Mouse (Mus musculus) ES-E14 (cell line): ENCODE data around the gene Vamp1. TPM values are rescaled to one million over a fixed set of nuclear protein-coding genes. Genes with fewer than 3 reads are reported as not detected.

Source experiments
- DNase-seq: peaks from one replicate; pipeline ENCODE4 v3.0.0-alpha.2; 2013; ENCODE audit warnings: low read depth, low spot score
- H3K27ac ChIP-seq: 2 replicates; pipeline ENCODE4 v1.5.1; 2012; ENCODE audit warnings: low read depth, mild to moderate bottlenecking, low read length, moderate library complexity, mixed read lengths; ENCODE audit not compliant: poor library complexity, insufficient read depth, severe bottlenecking
- H3K36me3 ChIP-seq: 2 replicates; pipeline ENCODE4 v1.6.1; 2012; ENCODE audit warnings: mild to moderate bottlenecking, low read length, moderate library complexity, mixed read lengths; ENCODE audit not compliant: control insufficient read depth, poor library complexity, insufficient read depth, severe bottlenecking
- H3K4me1 ChIP-seq, 2 experiments: fragments of 150-350 bp in 1 of 2; sonication (generic) in 1 of 2; 2 replicates each; pipeline ENCODE4 v1.6.1; 2012; ENCODE audit warnings: low read length in 2 of 2, mild to moderate bottlenecking in 1 of 2, mixed read lengths in 1 of 2; ENCODE audit not compliant: control insufficient read depth in 2 of 2, insufficient read depth in 2 of 2, poor library complexity in 1 of 2
- H3K4me3 ChIP-seq, 2 experiments: fragments of 150-350 bp in 1 of 2; sonication (generic) in 1 of 2; 2 replicates each; pipeline ENCODE4 v1.5.1; 2012; ENCODE audit warnings: low read length in 2 of 2, low read depth in 1 of 2, mild to moderate bottlenecking in 1 of 2, mixed read lengths in 1 of 2; ENCODE audit not compliant: insufficient read depth in 1 of 2, poor library complexity in 1 of 2, severe bottlenecking in 1 of 2
- H3K9ac ChIP-seq: 2 replicates; pipeline ENCODE4 v1.6.1; 2012; ENCODE audit warnings: low read depth, mild to moderate bottlenecking, low read length, mixed read lengths; ENCODE audit not compliant: poor library complexity, insufficient read depth, severe bottlenecking
- H3K9me3 ChIP-seq: fragments of 150-350 bp; sonication (generic); 2 replicates; pipeline ENCODE4 v1.6.1; 2012; ENCODE audit warnings: low read depth, mild to moderate bottlenecking, low read length; ENCODE audit not compliant: control insufficient read depth, insufficient read depth
- CHD2 ChIP-seq: IDR thresholded peaks from 2 replicates; pipeline ENCODE4 v1.6.1; 2014; ENCODE audit warnings: mild to moderate bottlenecking, low read depth, low read length, inconsistent platforms
- HCFC1 ChIP-seq: IDR thresholded peaks from 2 replicates; pipeline ENCODE4 v1.6.1; 2012; ENCODE audit warnings: low read length, inconsistent platforms, borderline replicate concordance; ENCODE audit not compliant: insufficient read depth
- MAFK ChIP-seq: IDR thresholded peaks from 2 replicates; pipeline ENCODE4 v1.6.1; 2014; ENCODE audit warnings: mild to moderate bottlenecking, low read depth, low read length, inconsistent platforms; ENCODE audit not compliant: insufficient read depth
- ZC3H11A ChIP-seq: IDR thresholded peaks from 2 replicates; pipeline ENCODE4 v1.6.1; 2012; ENCODE audit warnings: low read depth, mild to moderate bottlenecking, inconsistent platforms, low read length, borderline replicate concordance
- ZNF384 ChIP-seq: IDR thresholded peaks from 2 replicates; pipeline ENCODE4 v1.6.1; 2012; ENCODE audit warnings: low read depth, low read length, inconsistent platforms
- in situ Hi-C, 2 experiments: fragments of 600-800 bp; cut with MboI; formaldehyde crosslinking; loops; one replicate each; pipeline ENCODE4 v1.15.1; 2025; ENCODE audit warnings: low sequenced_read_pairs in 2 of 2, inconsistent platforms in 1 of 2; ENCODE audit not compliant: unreplicated experiment in 2 of 2
- total RNA-seq: library from RNA; depleted of rRNA; stranded (reverse); fragments of 300-350 nt; gene quantifications from 2 replicates; pipeline ENCODE4 v1.2.3, GENCODE M21; 2012

Vamp1 gene
- total RNA-seq, 1 experiment: 3.5 TPM

GRCm38 (mm10) chr6:125239547-125239946 lies 24.2 kb downstream of the Vamp1 start:
- no peak for DNase-seq
- no peak overlapping the region for H3K27ac ChIP-seq
- no peak overlapping the region for H3K4me3 ChIP-seq
- H3K9me3 ChIP-seq: no peaks in the 10 kb centered on the region
- peaks cover 0 to 3% of the 10 kb centered on the region in 2 experiments; a peak in 1 of 4 replicates for H3K4me1 ChIP-seq
- in situ Hi-C loops: no loop called here
- no peaks in the 10 kb centered on the region for H3K36me3 ChIP-seq
- H3K9ac ChIP-seq: no peak overlapping the region
- no peak for TF ChIP-seq HCFC1
- TF ChIP-seq MAFK: no peak
- TF ChIP-seq ZC3H11A: no peak
- no peak for TF ChIP-seq ZNF384
- no peak for TF ChIP-seq CHD2

GRCm38 (mm10) chr6:125240617-125241016 lies 25.3 kb downstream of the Vamp1 start:
- Histone ChIP-seq H3K9me3 (no peaks in the 10 kb centered on the region), H3K9ac (no peak overlapping the region), H3K36me3 (no peaks in the 10 kb centered on the region), H3K27ac (no peak overlapping the region), H3K4me3 (no peak overlapping the region), H3K4me1 (peaks cover 0 to 3% of the 10 kb centered on the region in 2 experiments; a peak in 1 of 4 replicates)
- in situ Hi-C loops: no loop called here
- TF ChIP-seq MAFK (no peak), ZNF384 (no peak), CHD2 (no peak), ZC3H11A (no peak), HCFC1 (no peak)
- no peak for DNase-seq

GRCm38 (mm10) chr6:125241566-125241965 lies 26.2 kb downstream of the Vamp1 start:
- DNase-seq: no peak
- Histone ChIP-seq H3K9me3 (no peaks in the 10 kb centered on the region), H3K36me3 (no peaks in the 10 kb centered on the region), H3K9ac (no peak overlapping the region), H3K4me3 (no peak overlapping the region), H3K27ac (no peak overlapping the region), H3K4me1 (no peaks in the 10 kb centered on the region)
- in situ Hi-C loops: no loop called here
- TF ChIP-seq ZC3H11A: no peak
- TF ChIP-seq ZNF384: no peak
- TF ChIP-seq CHD2: no peak
- TF ChIP-seq HCFC1: no peak
- TF ChIP-seq MAFK: no peak

- no peaks in the 10 kb centered on the region for H3K4me1 ChIP-seq
- H3K4me3 ChIP-seq: no peak overlapping the region
- no peak overlapping the region for H3K9ac ChIP-seq
- H3K27ac ChIP-seq: no peak overlapping the region
- H3K9me3 ChIP-seq: no peaks in the 10 kb centered on the region
- TF ChIP-seq CHD2 (no peak), ZC3H11A (no peak), ZNF384 (no peak), MAFK (no peak), HCFC1 (no peak)
- in situ Hi-C loops: no loop called here
- no peak for DNase-seq
- no peaks in the 10 kb centered on the region for H3K36me3 ChIP-seq
Measured at GRCm38 (mm10) chr6:125244551-125244950, 29.2 kb downstream of the Vamp1 start.

- Histone ChIP-seq H3K36me3 (no peaks in the 10 kb centered on the region), H3K27ac (no peak overlapping the region), H3K4me1 (peaks cover 2 to 3% of the 10 kb centered on the region in 2 experiments; a peak in 2 of 4 replicates), H3K9ac (no peak overlapping the region), H3K4me3 (no peak overlapping the region), H3K9me3 (no peaks in the 10 kb centered on the region)
- in situ Hi-C loops: no loop called here
- TF ChIP-seq ZC3H11A (no peak), CHD2 (no peak), MAFK (no peak), ZNF384 (no peak), HCFC1 (no peak)
- no peak for DNase-seq
Measured at GRCm38 (mm10) chr6:125252285-125252684, 36.9 kb downstream of the Vamp1 start.
